Mouse (Mus musculus) CH12.LX (cell line): ENCODE results near the gene Sem1.

ENCODE experiments used
- CHD1 ChIP-seq: IDR thresholded peaks from 2 replicates; pipeline ENCODE4 v1.6.1; 2012; ENCODE audit warnings: low read depth, low read length, improper control_type of control experiment, inconsistent platforms
- CTCF ChIP-seq, 2 experiments: IDR thresholded peaks in 1 of 2; conservative IDR thresholded peaks in 1 of 2; 2 replicates each; pipeline ENCODE4 v1.5.1; 2011 to 2012; ENCODE audit warnings: low read depth in 2 of 2, low read length in 2 of 2, improper control_type of control experiment in 1 of 2, inconsistent platforms in 1 of 2, mild to moderate bottlenecking in 1 of 2, moderate library complexity in 1 of 2
- MAX ChIP-seq: IDR thresholded peaks from 2 replicates; pipeline ENCODE4 v1.6.1; 2011; ENCODE audit warnings: low read length, improper control_type of control experiment
- MAZ ChIP-seq: IDR thresholded peaks from 2 replicates; pipeline ENCODE4 v1.6.1; 2012; ENCODE audit warnings: low read depth, mild to moderate bottlenecking, inconsistent platforms, low read length, improper control_type of control experiment, moderate library complexity
- MYC ChIP-seq: IDR thresholded peaks from 2 replicates; pipeline ENCODE4 v1.6.1; 2011; ENCODE audit warnings: low read depth, mild to moderate bottlenecking, improper control_type of control experiment, low read length
- NRF1 ChIP-seq: IDR thresholded peaks from 2 replicates; pipeline ENCODE4 v1.6.1; 2014; ENCODE audit warnings: low read depth, mild to moderate bottlenecking, inconsistent platforms, low read length, improper control_type of control experiment, moderate library complexity
- POLR2A ChIP-seq: IDR thresholded peaks from 2 replicates; pipeline ENCODE4 v1.6.1; 2011; ENCODE audit warnings: low read depth, mild to moderate bottlenecking, improper control_type of control experiment, low read length
- SMC3 ChIP-seq: IDR thresholded peaks from 2 replicates; pipeline ENCODE4 v1.6.1; 2011; ENCODE audit warnings: low read depth, low read length, improper control_type of control experiment
- TCF12 ChIP-seq: IDR thresholded peaks from 2 replicates; pipeline ENCODE4 v1.6.1; 2014; ENCODE audit warnings: low read depth, mild to moderate bottlenecking, inconsistent platforms, low read length, improper control_type of control experiment
- USF1 ChIP-seq: IDR thresholded peaks from 2 replicates; pipeline ENCODE4 v1.6.1; 2014; ENCODE audit warnings: low read depth, mild to moderate bottlenecking, inconsistent platforms, low read length, improper control_type of control experiment
- USF2 ChIP-seq: conservative IDR thresholded peaks from 2 replicates; pipeline ENCODE4 v1.6.1; 2011; ENCODE audit warnings: low read depth, low read length, improper control_type of control experiment
- ZKSCAN1 ChIP-seq: IDR thresholded peaks from 2 replicates; pipeline ENCODE4 v1.6.1; 2012; ENCODE audit warnings: low read depth, inconsistent platforms, low read length, improper control_type of control experiment, borderline replicate concordance
- ZMIZ1 ChIP-seq: IDR thresholded peaks from 2 replicates; pipeline ENCODE4 v1.6.1; 2012; ENCODE audit warnings: low read depth, mild to moderate bottlenecking, inconsistent platforms, low read length, improper control_type of control experiment

DNA sequence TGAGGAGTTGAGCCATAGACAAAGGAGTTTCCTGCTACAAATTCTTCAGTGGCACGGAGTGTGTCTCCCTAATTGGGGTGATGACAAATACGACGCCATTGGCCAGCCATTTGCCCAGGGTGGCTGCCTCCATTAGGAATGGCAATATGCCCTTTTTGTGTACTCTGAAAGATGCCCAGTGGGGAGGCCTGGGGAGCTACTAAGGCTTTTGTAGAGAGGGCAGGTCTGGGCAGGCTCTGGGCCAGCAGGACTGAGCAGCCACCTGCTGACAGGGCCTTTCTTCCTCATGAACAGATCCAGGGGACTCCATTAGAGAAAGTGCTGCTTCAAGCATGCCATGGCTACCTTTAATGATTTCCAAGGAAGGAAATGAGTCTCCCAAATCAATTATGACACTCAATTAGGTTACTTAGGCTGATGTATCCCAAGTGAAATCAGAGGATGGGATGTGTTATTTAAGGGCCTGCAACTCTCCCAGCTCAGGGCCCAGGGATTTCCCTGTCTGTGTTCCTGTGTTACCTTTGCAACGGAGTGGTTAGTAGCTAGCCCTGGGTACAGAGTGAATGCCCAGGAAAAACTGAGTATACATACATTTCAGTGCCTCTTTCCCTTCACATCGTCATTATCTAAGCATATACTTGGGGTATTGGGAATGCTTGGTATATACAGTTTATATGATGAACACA is 41.5 kb downstream of the Sem1 start:
- no peak for TF ChIP-seq POLR2A
- TF ChIP-seq CTCF (conservative IDR thresholded peaks at IDR 0.05 in 1 of 2, IDR thresholded peaks at IDR 0.05 in 1 of 2; ENCODE audit: low read depth in 2 of 2, low read length in 2 of 2) = no peak
- no peak for TF ChIP-seq SMC3
- TF ChIP-seq TCF12 = no peak
- no peak for TF ChIP-seq NRF1
- TF ChIP-seq USF1 = no peak
- no peak for TF ChIP-seq ZKSCAN1
- no peak for TF ChIP-seq MAX
- TF ChIP-seq ZMIZ1 = no peak
- TF ChIP-seq CHD1 = no peak
- TF ChIP-seq MYC = no peak
- no peak for TF ChIP-seq MAZ
- TF ChIP-seq USF2 = no peak
